Mouse (Mus musculus): ENCODE measurements around the gene Vmn1r52. TPM values are rescaled to one million over a fixed set of nuclear protein-coding genes. Genes with fewer than 3 reads are reported as not detected.
"Not testable (repeated sequence)": the region's sequence is repeated elsewhere in the genome, so short reads cannot be mapped to it uniquely, and the experiment has no call there.

Gene Vmn1r52
- not detected in 2 replicates for polyA plus RNA-seq (2011; ENCODE audit: insufficient read depth, insufficient read length, low replicate concordance, missing spikeins)

GRCm38 (mm10) chr6:90174508-90174907 is at the start of gene Vmn1r52:
TSS of gene Vmn1r52 (plus strand) at chr6:90174808.
- no peaks in the 10 kb centered on the region for H3K4me1 ChIP-seq (ENCODE audit: control insufficient read depth, insufficient read depth, low read length)
- TF ChIP-seq POLR2A (IDR thresholded peaks at IDR 0.05; ENCODE audit: borderline replicate concordance, control insufficient read depth, low read depth, low read length) (no peak), CTCF (IDR thresholded peaks at IDR 0.05; ENCODE audit: control insufficient read depth, insufficient read depth, low read length) (no peak)
- WGBS = 46% methylated on average over 2 of the region's 2 CpGs
- no peak within 1 kb of the TSS for H3K4me3 ChIP-seq (replicated peaks; ENCODE audit: control insufficient read depth, low read depth, low read length)
- H3K27ac ChIP-seq (ENCODE audit: control insufficient read depth, insufficient read depth, low read depth, low read length, poor library complexity) = no peak within 1 kb of the TSS

- Histone ChIP-seq H3K4me1 (ENCODE audit: control insufficient read depth, insufficient read depth, low read length) (no peaks in the 10 kb centered on the region), H3K27ac (ENCODE audit: control insufficient read depth, insufficient read depth, low read depth, low read length, poor library complexity) (no peak overlapping the region), H3K4me3 (replicated peaks; ENCODE audit: control insufficient read depth, low read depth, low read length) (no peak overlapping the region)
- WGBS = 74% methylated on average over 3 of the region's 3 CpGs
- TF ChIP-seq CTCF (IDR thresholded peaks at IDR 0.05; ENCODE audit: control insufficient read depth, insufficient read depth, low read length) (no peak), POLR2A (IDR thresholded peaks at IDR 0.05; ENCODE audit: borderline replicate concordance, control insufficient read depth, low read depth, low read length) (no peak)
These were observed 14.5 kb upstream of the Vmn1r52 start for GRCm38 (mm10) chr6:90160139-90160538.

GRCm38 (mm10) chr6:90202493-90202892 is 27.9 kb downstream of the Vmn1r52 start, which contains the start of gene V1ra8:
TSS of gene V1ra8 (plus strand) at chr6:90202793.
- not testable (repeated sequence) for H3K4me3 ChIP-seq (replicated peaks; ENCODE audit: control insufficient read depth, low read depth, low read length); H3K27ac ChIP-seq (ENCODE audit: control insufficient read depth, insufficient read depth, low read depth, low read length, poor library complexity); H3K4me1 ChIP-seq (ENCODE audit: control insufficient read depth, insufficient read depth, low read length)
- 73% methylated on average over 2 of the region's 2 CpGs for WGBS

- WGBS = 69% methylated on average over 1 of the region's 1 CpGs
- TF ChIP-seq POLR2A (IDR thresholded peaks at IDR 0.05; ENCODE audit: borderline replicate concordance, control insufficient read depth, low read depth, low read length) (no peak), CTCF (IDR thresholded peaks at IDR 0.05; ENCODE audit: control insufficient read depth, insufficient read depth, low read length) (no peak)
- no peaks in the 10 kb centered on the region for H3K4me1 ChIP-seq (ENCODE audit: control insufficient read depth, insufficient read depth, low read length)
These were observed 49.7 kb downstream of the Vmn1r52 start, which contains the start of gene Vmn1r53 for GRCm38 (mm10) chr6:90224338-90224737. TSS of gene Vmn1r53 (minus strand) at chr6:90224438.

More at GRCm38 (mm10) chr6:90224338-90224737, 49.7 kb downstream of the Vmn1r52 start, which contains the start of gene Vmn1r53:
- no peak within 1 kb of the TSS for H3K4me3 ChIP-seq (replicated peaks; ENCODE audit: control insufficient read depth, low read depth, low read length)
- no peak within 1 kb of the TSS for H3K27ac ChIP-seq (ENCODE audit: control insufficient read depth, insufficient read depth, low read depth, low read length, poor library complexity)

Other genes with a start within 250 kb of the Vmn1r52 start
- not detected in 2 replicates for gene Vmn1r45, start 234.2 kb upstream of the Vmn1r52 start, polyA plus RNA-seq (2011; ENCODE audit: insufficient read depth, insufficient read length, low replicate concordance, missing spikeins)
- not detected in 2 replicates for gene Vmn1r46, start 205.5 kb upstream of the Vmn1r52 start, polyA plus RNA-seq (2011; ENCODE audit: insufficient read depth, insufficient read length, low replicate concordance, missing spikeins)
- gene Vmn1r47, start 158.7 kb upstream of the Vmn1r52 start, polyA plus RNA-seq (2011; ENCODE audit: insufficient read depth, insufficient read length, low replicate concordance, missing spikeins) = not detected in 2 replicates
- not detected in 2 replicates for gene Vmn1r48, start 138.0 kb upstream of the Vmn1r52 start, polyA plus RNA-seq (2011; ENCODE audit: insufficient read depth, insufficient read length, low replicate concordance, missing spikeins)
- gene Vmn1r49, start 96.3 kb upstream of the Vmn1r52 start, polyA plus RNA-seq (2011; ENCODE audit: insufficient read depth, insufficient read length, low replicate concordance, missing spikeins) = not detected in 2 replicates
- gene Vmn1r50, start 73.4 kb upstream of the Vmn1r52 start, polyA plus RNA-seq (2011; ENCODE audit: insufficient read depth, insufficient read length, low replicate concordance, missing spikeins) = not detected in 2 replicates
- gene Vmn1r51, start 52.2 kb upstream of the Vmn1r52 start, polyA plus RNA-seq (2011; ENCODE audit: insufficient read depth, insufficient read length, low replicate concordance, missing spikeins) = not detected in 2 replicates
- gene V1ra8, start 28.0 kb downstream of the Vmn1r52 start, polyA plus RNA-seq (2011; ENCODE audit: insufficient read depth, insufficient read length, low replicate concordance, missing spikeins) = not detected in 2 replicates
- not detected in 2 replicates for gene Vmn1r53, start 49.6 kb downstream of the Vmn1r52 start, polyA plus RNA-seq (2011; ENCODE audit: insufficient read depth, insufficient read length, low replicate concordance, missing spikeins)
- not detected in 2 replicates for gene Vmn1r54, start 71.5 kb downstream of the Vmn1r52 start, polyA plus RNA-seq (2011; ENCODE audit: insufficient read depth, insufficient read length, low replicate concordance, missing spikeins)
- not detected in 2 replicates for gene BC048671, start 126.4 kb downstream of the Vmn1r52 start, polyA plus RNA-seq (2011; ENCODE audit: insufficient read depth, insufficient read length, low replicate concordance, missing spikeins)
- gene Chst13, start 150.4 kb downstream of the Vmn1r52 start, polyA plus RNA-seq (2011; ENCODE audit: insufficient read depth, insufficient read length, low replicate concordance, missing spikeins) = 1.4 and 2.4 TPM in 2 replicates
- gene Uroc1, start 158.5 kb downstream of the Vmn1r52 start, polyA plus RNA-seq (2011; ENCODE audit: insufficient read depth, insufficient read length, low replicate concordance, missing spikeins) = 1.1 and 2.5 TPM in 2 replicates
- gene Zxdc, start 194.7 kb downstream of the Vmn1r52 start, polyA plus RNA-seq (2011; ENCODE audit: insufficient read depth, insufficient read length, low replicate concordance, missing spikeins) = 3.9 and 5.1 TPM in 2 replicates